Comparison of ENCODE assay signal across 11 mouse cellular contexts in the genomic region with DNA sequence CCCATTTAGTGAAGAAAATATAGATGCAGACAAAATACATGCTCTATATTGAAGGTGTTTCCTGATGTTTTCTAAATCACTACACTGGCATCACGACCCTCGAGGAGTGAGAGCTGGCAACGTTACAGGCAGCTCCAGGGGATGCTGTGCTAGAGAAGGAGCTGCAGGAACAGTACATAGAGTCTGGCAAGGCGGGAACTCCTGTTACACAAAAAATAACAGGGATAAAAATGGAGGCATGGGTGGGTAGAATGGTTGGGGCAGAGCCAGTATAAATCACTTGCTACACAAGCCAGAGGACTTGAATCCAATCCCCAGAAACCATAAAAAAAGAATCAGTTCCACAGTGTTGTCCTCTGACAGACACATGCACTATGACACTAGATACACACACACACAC.
"Had no signal": no experiment of that assay in that cellular context is flagged by ENCODE, and none has a peak within 500 bp of the region (broad histone marks: within the 10 kb centered on the region; RNA-seq: fewer than 3 reads in every experiment).

No protein-coding gene starts in this region.

- ATAC-seq: liver, embryonic 12.5 days had no signal

- DNase-seq: kidney, adult 18-20 months; kidney, adult 9 months; kidney, postnatal 14 days; layer of hippocampus, adult 9-11 months; liver; lung, adult 2 months; lung, postnatal 14 days; lung, postnatal 4 days; midbrain, embryonic 14.5 days; thymus, postnatal 36 days had no signal
